Mouse (Mus musculus) ovary, adult 18-20 months (tissue): ENCODE data around the gene Mrpl33.

Experiments
- DNase-seq: peaks from one replicate; pipeline ENCODE4 v3.0.0; 2022; ENCODE audit warnings: low spot score, mixed read lengths

The Mrpl33 gene

GRCm38 (mm10) chr5:31698297-31698726 is 101.6 kb downstream of the Mrpl33 start:
- DNase-seq, result peak; percentile 78

- DNase-seq, result no peak
These were observed 102.2 kb downstream of the Mrpl33 start for GRCm38 (mm10) chr5:31698931-31699330.

- no peak for DNase-seq
These were observed 102.7 kb downstream of the Mrpl33 start for GRCm38 (mm10) chr5:31699397-31699796.

GRCm38 (mm10) chr5:31704971-31705370 is 108.2 kb downstream of the Mrpl33 start:
- DNase-seq, result no peak

- DNase-seq, result no peak
These were observed 110.1 kb downstream of the Mrpl33 start for GRCm38 (mm10) chr5:31706826-31707225.

- no peak for DNase-seq
These were observed 112.7 kb downstream of the Mrpl33 start for GRCm38 (mm10) chr5:31709389-31709788.

GRCm38 (mm10) chr5:31713280-31713711 is 116.6 kb downstream of the Mrpl33 start:
- DNase-seq, result no peak

GRCm38 (mm10) chr5:31713841-31714264 is 117.1 kb downstream of the Mrpl33 start:
- no peak for DNase-seq
